Mouse (Mus musculus): ENCODE data around the gene Hdgfl3.

DNA sequence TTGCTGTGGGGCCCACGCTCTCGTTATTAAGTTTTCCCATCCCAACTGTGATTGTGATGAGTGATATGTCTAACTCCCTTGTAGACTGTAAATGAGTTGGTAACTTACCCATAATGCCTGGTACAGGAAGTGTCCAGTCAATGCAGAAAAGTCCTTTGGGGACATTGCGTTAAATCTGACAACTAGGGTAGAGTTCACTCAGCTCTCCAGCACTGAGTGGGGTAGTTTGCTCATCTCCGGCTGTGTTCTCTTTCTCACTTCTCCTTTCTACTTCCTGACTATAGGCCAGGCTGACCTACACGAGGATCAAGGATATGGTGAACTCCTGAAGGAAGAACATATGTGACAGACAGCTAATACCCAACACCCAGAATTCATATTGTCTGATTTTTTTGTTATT, 85.1 kb downstream of the Hdgfl3 start:
- TF ChIP-seq CTCF (IDR thresholded peaks at IDR 0.05; ENCODE audit: low read depth), result no peak
- no peak for TF ChIP-seq EP300 (IDR thresholded peaks at IDR 0.05; ENCODE audit: low read depth)

Data from heart, postnatal 0 days (tissue).